Mouse (Mus musculus): ENCODE measurements at regions not wholly inside any gene's neighbourhood (a gene's known extent, or its start where the extent isn't known, plus 50 kb on each side); places are given as distances from the start of the nearest gene placed in this dataset.

DNA sequence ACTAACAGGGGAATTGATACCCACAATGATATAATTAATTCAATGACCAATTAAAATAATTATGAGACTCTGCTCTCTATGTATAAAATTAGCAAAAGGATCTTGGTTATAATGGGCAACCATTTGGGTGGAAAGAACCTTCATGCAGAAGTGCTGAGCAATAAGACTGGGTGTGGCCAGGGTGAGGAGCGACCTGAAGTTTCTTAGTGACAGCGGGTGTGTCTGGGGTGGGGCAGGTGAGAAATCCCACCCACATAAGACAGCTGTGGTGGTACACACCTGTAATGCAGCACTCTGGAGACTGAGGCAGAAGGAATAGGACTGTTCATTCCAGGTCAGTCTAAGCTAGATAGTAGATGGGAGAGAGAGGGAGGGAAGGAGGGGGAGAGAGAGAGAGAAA is 51.9 kb upstream of the Ctnnb1 start:
- CTCF ChIA-PET = no interaction called here

More for the DNA sequence above, 51.9 kb upstream of the Ctnnb1 start:
- POLR2A ChIA-PET = interaction anchor here in 1 of 4 experiments (0.6 kb wide), 1 partner anchor 154 kb away, joined by 3 read pairs; no protein-coding TSS in a partner anchor
